Mouse (Mus musculus) ES-E14 (cell line): Measurements from ENCODE around the gene Gm11096.

Experiments
- CHD2 ChIP-seq: IDR thresholded peaks from 2 replicates; pipeline ENCODE4 v1.6.1; 2014; ENCODE audit warnings: mild to moderate bottlenecking, low read depth, low read length, inconsistent platforms
- MAFK ChIP-seq: IDR thresholded peaks from 2 replicates; pipeline ENCODE4 v1.6.1; 2014; ENCODE audit warnings: mild to moderate bottlenecking, low read depth, low read length, inconsistent platforms; ENCODE audit not compliant: insufficient read depth
- ZNF384 ChIP-seq: IDR thresholded peaks from 2 replicates; pipeline ENCODE4 v1.6.1; 2012; ENCODE audit warnings: low read depth, low read length, inconsistent platforms

DNA sequence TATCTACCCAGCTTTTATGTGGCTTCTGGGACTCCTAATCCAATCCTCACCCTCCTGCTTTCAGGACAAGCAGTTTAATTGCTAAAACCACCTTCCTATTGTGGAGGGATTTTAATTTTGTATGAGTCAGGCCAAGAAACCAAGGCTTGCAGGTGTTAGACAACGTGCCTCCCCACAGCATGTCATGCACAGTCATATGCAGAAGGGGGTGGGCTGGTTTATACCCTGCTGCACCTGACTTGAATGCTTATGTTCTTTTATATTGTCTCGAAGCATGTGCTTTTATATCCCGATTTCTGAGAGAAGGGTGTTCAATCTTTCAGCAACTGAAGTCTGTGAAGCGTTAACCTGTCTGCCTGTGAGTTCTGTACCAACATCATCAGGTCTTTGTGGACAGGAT is 37.3 kb upstream of the Gm11096 start:
- TF ChIP-seq CHD2 (no peak), ZNF384 (no peak), MAFK (no peak)
